Mouse (Mus musculus) telencephalon, adult 2 months (tissue): ENCODE data around the gene Bmpr2.

Experiments
- DNase-seq: peaks from one replicate; pipeline ENCODE4 v3.0.0-alpha.2; 2011; ENCODE audit warnings: low read depth, low spot score

The Bmpr2 gene

GRCm38 (mm10) chr1:59795336-59795735, 32.1 kb downstream of the Bmpr2 start:
- DNase-seq, result no peak

- DNase-seq, result no peak
These were observed 34.7 kb downstream of the Bmpr2 start for GRCm38 (mm10) chr1:59797865-59798264.

- DNase-seq, result no peak
These were observed 41.2 kb downstream of the Bmpr2 start for GRCm38 (mm10) chr1:59804363-59804762.

GRCm38 (mm10) chr1:59809921-59810320, 46.7 kb downstream of the Bmpr2 start:
- DNase-seq, result no peak

GRCm38 (mm10) chr1:59812782-59813181, 49.6 kb downstream of the Bmpr2 start:
- no peak for DNase-seq

GRCm38 (mm10) chr1:59825421-59825820, 62.2 kb downstream of the Bmpr2 start:
- DNase-seq, result no peak

GRCm38 (mm10) chr1:59826583-59826982, 63.4 kb downstream of the Bmpr2 start:
- peak; percentile 60 for DNase-seq

- no peak for DNase-seq
These were observed 66.2 kb downstream of the Bmpr2 start for GRCm38 (mm10) chr1:59829410-59829809.

- no peak for DNase-seq
These were observed 67.0 kb downstream of the Bmpr2 start for GRCm38 (mm10) chr1:59830194-59830593.

- peak; percentile 18 for DNase-seq
These were observed 70.5 kb downstream of the Bmpr2 start for GRCm38 (mm10) chr1:59833723-59834122.

GRCm38 (mm10) chr1:59848327-59848726, 85.1 kb downstream of the Bmpr2 start:
- DNase-seq, result peak; percentile 28

- no peak for DNase-seq
These were observed 95.8 kb downstream of the Bmpr2 start for GRCm38 (mm10) chr1:59859046-59859445.

- no peak for DNase-seq
These were observed 98.9 kb downstream of the Bmpr2 start for GRCm38 (mm10) chr1:59862144-59862543.

- no peak for DNase-seq
These were observed 104.8 kb downstream of the Bmpr2 start for GRCm38 (mm10) chr1:59868041-59868440.

- DNase-seq, result no peak
These were observed 110.8 kb downstream of the Bmpr2 start for GRCm38 (mm10) chr1:59874023-59874422.

GRCm38 (mm10) chr1:59878098-59878497, 114.9 kb downstream of the Bmpr2 start:
- DNase-seq, result peak; percentile 11

- peak; percentile 27 for DNase-seq
These were observed 120.3 kb downstream of the Bmpr2 start for GRCm38 (mm10) chr1:59883349-59884134.

GRCm38 (mm10) chr1:59886899-59887298, 123.7 kb downstream of the Bmpr2 start:
- DNase-seq, result peak; percentile 42

- no peak for DNase-seq
These were observed 124.8 kb downstream of the Bmpr2 start for GRCm38 (mm10) chr1:59888018-59888417.

- DNase-seq, result no peak
These were observed 128.0 kb downstream of the Bmpr2 start for GRCm38 (mm10) chr1:59891185-59891584.

- no peak for DNase-seq
These were observed 129.6 kb downstream of the Bmpr2 start for GRCm38 (mm10) chr1:59892777-59893176.

- DNase-seq, result no peak
These were observed 130.8 kb downstream of the Bmpr2 start for GRCm38 (mm10) chr1:59894025-59894424.

- peak; percentile 47 for DNase-seq
These were observed 132.3 kb downstream of the Bmpr2 start for GRCm38 (mm10) chr1:59895456-59895855.
